Mouse (Mus musculus) cerebral cortex, adult 2 months (tissue): ENCODE results near the gene Rab11a.

Experiments
- WGBS: fragments of 180-500 bp; shearing (Covaris S2); methylation state at CpG from one replicate; pipeline ENCODE4 v1.1.7; 2018; 5-methylcytosine and 5-hydroxymethylcytosine counted together

The Rab11a gene

DNA sequence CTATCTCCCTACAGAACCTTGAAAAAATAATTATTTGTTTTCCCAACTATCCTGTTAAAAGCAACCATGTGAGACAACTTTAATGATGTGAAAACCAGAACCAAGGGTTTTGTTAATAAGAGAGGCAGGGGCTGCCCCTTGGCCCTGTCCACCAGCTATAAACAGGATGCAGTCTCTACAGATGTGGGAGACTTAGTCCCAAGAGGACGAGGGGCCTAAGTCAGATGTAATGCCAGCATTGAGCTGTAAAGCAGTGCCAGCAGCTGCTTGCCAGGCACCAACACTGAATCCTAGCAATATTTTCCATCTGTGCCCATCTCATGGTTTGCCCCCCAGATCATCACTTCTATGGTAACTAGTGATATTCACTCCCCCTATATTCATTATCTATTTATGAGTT lies 4.9 kb upstream of the Rab11a start:
- WGBS: 61% methylated on average over 1 of the region's 1 CpGs

DNA sequence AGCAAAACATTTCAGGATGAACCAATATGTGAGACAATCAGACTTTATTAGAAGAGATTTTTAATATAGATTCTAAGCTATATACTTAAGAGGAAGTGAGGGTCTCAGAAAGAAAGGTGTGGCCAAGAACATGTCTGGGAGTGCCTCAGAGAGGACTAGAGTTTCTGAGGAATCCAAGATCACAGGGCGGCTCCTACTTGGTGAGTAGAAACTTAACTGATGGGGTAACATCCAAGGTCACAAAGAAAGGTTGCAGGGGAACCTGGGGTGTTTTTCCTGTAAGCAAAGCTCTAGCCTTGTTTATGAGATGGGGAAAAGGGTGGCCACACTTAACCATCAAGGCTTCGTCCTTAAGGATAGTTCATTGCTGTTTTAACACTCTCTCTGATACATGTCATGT lies 1.4 kb upstream of the Rab11a start:
- 95% methylated on average over 2 of the region's 2 CpGs for WGBS

DNA sequence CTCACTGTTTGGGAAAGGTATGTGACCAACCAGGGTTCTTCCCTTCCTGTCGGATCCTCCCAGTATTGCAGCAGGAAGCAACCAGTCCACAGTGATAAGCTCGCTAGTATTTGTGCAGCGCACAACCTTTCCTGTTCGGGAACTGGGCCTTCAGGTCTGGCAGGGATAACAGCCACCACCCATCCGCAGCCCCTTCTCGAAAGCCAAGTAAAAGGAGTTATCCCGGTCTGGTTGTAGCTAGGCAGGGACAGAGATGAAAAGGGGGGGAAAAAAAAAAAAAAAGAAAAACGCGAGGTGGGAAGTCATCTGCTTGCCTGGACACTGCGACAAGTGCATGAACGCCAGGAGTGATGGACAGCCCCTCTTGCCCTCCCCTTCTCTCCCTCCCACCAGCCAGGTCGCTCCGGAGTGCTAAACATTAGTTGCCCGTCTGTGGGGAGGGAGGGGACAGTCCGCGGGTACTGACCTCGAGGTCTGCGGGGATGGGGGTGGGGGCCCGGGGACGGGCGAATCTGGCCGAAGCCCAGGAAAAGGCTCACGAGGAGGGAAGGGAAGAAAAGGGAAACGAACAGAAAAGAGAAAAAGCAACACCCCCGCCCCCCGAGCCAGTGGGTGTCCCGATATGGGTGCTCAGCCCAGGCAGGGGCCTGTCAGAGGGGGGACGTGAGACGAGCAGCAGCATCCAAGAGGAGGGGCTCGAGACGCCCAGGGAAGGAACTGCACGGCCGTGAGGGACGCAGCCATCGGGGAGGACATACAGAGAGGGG lies 736 bp downstream of the Rab11a start:
- under 1% methylated on average over 34 of the region's 35 CpGs for WGBS

DNA sequence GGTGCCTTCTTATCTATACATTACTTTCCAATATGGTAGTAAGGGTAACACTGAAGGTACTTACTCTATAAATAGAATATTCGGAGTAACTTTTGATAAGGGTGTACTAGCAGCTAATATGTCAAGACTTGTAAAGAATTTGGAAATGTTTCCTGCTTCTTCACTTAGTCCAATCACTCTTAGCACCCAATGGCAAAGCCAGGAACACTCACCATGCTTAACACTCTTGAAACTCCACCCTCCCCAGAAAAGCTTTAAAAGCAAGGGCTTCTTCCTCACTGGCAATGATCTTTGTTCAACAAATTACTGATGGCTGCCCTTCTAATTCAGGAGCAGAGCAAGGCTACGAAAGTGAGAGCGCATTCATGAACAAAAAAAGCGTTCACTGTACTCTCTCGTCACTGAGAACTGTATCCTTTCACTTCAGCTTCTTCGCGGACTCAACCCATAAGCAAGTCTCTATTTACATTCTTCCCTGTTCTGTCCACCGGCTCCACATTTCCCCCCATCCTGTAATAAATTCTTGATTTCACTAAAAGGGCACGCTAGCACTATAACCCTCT lies 1.4 kb downstream of the Rab11a start:
- 8% methylated on average over 9 of the region's 9 CpGs for WGBS

DNA sequence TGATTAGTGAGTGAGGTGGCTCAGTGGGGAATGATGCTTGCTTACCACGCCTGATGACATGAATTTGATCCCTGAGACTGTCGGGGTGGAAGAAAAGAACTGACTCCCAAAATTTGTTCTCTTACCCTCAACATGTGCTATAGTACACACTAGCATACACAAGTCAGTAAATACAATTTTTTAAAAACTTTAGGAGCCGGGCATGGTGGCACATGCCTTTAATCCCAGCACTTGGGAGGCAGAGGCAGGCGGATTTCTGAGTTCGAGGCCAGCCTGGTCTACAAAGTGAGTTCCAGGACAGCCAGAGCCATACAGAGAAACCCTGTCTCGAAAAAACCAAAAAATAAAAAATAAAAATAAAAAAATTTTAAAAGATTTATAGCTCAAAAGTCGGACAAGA lies 2.6 kb downstream of the Rab11a start:
- WGBS: 81% methylated on average over 7 of the region's 7 CpGs

DNA sequence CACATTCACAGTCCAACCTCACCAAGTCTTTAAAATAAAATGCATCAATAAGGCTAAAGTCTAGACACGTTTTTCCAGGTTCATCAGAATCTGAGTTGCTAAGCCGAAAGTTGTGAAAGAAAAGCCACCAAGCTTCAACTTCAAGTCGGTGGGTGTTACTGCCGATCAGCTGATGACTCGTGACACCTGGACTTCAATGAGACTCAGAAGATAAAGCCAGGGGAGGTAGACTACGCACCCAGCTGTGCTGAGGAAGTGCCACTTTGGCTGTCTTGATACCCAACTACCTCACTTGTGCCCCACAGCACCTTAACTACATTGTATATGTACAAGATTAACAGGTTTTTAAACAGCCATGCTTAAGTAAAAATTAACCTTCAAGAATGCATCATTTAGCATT lies 3.4 kb downstream of the Rab11a start:
- 47% methylated on average over 6 of the region's 6 CpGs for WGBS

DNA sequence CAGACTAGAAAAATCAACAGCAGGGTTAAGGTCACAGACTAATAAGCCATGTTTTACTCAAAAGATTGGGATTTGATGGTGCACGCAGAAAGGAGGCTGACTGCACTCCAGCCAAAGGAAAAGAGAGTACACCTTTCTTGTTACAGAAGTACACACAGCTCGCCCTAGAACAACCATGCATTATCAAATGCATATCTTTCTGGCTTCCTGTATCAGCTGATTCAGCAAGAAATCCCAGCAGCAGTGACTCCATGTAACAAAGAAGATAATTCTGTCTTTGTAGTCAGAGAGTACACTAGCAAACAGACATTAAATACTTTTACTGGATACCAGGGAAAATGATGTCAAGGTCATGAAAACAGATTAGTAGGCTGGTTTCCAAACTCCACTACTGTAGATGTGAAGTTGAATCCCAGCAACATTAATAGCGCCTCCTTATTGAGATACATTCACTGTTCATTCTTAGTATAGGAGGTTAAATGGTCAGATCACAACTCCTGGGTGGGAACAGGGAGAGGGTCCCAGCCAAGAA lies 6.5 kb downstream of the Rab11a start:
- WGBS: 81% methylated on average over 3 of the region's 3 CpGs

DNA sequence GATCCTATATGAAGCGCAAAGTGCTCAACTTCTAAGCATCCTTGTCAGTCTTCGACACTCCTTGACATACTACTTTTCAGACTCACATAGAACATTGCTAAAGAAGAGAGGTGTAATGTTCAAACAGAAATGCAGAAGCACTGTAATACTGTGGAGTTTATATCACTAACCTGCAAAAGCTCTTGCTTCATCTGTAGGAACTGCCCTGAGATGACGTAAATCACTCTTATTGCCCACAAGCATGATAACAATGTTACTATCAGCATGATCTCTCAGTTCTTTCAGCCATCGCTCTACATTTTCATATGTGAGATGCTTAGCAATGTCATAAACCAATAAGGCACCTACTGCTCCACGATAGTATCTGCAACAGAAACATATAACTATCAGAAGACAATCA lies 11.1 kb downstream of the Rab11a start:
- WGBS: 93% methylated on average over 5 of the region's 5 CpGs

DNA sequence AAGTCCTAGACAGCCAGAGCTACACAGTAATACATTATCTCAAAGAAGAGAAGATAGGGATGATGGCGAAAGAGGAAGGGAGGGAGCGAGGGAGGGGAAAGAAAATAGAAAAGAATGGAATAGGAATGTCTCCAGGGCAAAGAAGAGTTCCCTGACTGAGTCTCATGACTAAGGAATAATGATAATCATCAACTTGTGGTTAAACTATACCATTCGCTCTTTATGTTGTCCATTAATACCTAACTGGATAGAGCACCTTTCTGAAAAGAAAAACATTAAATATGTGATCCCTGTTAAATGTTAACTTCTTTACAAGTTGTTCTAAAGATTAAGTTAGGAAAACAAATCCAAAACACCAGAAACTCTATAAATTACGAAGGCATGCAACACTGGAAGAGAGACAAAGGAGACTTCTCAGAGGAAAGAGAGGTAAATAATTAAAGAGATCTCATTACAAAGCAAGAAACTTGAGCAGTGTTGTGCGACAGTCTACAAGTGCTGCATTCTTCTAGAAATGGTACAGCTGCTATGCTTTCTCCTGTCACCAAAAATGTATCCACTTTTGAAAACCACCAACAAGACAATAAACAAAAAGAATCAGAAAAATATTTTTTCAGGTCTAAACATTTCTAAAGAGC lies 17.9 kb downstream of the Rab11a start:
- 86% methylated on average over 5 of the region's 5 CpGs for WGBS

DNA sequence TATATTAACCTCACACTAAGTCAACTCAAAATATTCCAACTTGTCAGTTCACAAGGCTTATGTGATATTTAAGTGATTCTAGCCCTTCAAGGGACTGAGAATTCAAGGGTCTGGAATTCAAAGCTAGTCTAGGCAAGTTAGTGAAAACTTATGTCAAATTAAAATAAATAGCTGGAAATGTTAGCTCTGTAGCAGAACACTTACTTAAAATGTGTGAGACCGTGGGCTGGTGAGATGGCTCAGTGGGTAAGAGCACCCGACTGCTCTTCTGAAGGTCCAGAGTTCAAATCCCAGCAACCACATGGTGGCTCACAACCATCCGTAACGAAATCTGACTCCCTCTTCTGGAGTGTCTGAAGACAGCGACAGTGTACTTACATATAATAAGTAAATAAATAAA lies 27.3 kb downstream of the Rab11a start:
- 67% methylated on average over 5 of the region's 5 CpGs for WGBS

DNA sequence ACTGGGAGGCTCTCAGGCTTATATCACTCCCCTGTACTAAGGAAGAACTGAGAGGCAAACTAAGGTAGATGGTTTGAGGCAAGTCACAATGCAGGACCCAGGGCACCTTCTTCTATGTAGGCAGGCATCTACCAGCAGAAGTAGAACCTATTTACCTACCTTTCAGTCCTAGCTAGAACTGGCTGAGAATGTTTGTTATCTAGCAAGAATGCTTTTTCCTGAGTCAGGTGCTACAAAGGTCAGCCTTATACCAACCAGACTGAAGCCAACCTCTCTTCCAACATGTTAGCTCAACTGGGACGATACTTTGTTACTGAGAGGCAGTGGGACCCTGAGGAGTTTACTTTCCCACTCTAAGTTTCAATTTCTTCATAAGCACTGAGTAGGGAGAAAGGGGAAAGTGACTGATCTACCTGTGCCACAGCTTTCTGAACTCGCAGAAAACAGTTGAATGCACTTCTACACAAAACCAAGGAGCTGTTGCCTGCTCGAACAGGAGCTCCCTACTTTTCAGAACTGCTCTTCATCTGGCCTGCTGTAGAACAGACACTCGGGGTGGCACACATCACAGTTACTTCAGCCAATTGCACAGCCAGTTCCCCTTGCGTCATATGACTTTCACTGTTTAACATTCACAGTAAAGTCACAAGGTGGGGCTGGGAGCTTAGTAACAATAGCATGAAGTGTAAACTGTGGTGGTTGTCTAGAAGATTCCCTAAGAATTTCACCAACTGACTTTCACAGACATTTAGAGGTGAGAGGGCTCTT lies 33.3 kb downstream of the Rab11a start:
- 82% methylated on average over 5 of the region's 5 CpGs for WGBS

DNA sequence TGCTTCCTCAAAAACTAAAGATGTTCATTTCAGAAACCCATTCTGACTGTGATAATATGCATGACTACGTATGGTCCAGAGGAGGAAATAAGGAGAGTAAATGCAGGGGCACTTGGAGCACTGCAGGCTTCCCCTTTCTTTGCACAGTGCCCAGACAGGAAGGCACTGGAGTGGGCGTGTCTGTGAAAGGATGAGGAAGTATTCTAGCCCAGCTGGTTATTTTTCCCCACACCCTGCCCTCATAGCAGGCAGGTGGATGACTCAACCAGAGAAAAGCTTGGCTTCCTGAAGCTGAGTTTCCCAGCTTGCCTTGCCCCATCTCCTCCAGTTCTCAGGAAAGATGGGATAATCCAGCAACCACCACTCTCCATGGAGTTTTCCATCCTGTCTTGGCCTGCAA lies 34.6 kb downstream of the Rab11a start:
- WGBS: 42% methylated on average over 2 of the region's 2 CpGs

DNA sequence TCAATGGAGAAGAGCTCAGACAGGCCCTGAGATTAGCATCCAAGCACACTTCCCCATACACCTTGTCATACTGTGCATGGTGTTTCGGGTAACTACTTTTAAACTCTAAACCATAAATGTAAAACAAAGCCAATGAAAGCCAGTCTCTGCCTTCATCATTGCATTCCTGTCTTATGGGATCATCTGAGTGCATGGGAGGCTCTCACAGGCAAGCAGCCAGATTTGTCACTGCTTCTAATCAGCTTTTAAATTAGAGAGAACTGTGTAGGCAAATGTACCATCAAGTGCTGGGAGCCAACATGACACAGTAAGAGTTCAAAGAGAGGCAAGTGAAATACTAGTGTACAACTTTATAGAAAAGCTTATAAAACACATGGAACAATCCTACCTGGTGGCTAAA lies 35.9 kb downstream of the Rab11a start:
- 49% methylated on average over 1 of the region's 1 CpGs for WGBS

DNA sequence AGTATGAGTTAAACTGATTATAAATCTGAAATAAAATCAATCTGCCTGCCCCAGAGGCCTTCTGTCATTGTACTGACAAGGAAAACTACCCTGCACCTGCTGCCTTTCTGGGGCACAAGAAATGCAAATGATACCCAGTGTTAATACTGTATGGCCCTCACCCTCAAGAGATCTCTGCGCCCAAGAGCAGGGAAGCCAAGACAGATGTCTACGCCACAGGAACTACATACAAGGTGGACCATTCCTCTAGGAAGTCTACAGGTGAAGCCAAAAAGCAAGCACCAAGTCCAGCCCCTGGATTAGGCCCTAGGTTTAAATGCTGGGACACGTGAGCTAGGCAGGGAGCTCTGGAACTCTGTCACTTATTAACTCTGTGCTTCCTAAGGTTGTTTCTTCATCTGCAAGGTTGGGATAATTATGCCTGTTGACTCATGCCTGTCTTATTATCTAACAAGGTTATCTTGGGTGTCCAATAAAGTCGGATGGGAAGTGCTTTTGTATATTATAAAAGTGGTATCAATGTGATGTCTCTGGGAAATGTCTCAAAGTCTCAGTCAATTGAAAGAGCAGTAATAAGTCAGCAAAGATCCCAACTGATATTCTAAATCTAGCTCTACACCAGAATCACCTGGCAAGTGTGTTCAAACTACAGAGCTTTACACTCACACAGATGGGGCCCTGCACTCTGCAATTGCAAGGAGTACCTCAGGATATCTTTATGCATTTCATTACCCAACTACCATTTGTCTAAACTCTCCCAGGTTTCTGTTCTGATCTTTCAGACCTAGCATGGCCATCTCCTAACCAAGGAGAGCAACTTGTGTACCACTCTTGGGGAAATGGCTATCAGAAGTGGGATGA lies 36.9 kb downstream of the Rab11a start:
- 90% methylated on average over 4 of the region's 4 CpGs for WGBS

DNA sequence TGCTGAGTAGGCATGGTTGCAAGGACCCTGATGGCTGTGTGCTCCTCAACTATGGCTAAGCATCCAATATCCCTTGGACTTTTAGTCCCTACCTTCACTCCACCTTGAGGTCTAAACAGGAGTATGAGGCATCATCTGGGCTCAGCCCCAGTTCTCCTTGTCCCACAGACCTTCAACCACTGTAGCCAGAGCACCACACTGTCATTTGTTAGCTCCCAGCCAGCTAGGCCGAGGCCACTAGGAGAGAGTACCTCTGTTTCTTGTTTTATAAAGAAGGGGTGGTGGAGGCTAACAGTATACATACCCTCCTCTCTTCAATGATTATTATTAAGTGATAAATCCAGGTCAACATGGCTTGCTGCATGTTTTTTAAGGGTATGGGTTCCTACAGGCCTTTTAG lies 39.0 kb downstream of the Rab11a start:
- 86% methylated on average over 1 of the region's 1 CpGs for WGBS

DNA sequence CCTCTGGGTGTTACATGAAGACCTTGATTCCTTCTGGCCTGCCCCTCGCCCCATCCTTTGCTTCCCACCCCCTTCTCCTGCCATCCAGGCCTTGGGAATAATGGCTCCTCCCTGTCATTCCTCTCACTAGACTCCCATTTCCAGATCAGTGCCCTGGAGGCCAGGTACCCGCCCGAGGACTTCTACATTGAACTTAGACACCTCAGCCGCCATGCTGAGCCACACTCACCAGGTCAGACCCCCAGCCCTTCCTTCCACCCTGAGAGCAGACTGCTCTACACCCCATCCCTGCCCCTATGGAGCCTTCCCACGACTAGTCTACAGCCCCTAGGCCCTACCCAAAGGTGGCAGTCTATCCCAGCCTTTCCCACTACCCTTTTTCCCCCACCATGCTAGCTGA lies 39.9 kb downstream of the Rab11a start:
- WGBS: 89% methylated on average over 5 of the region's 5 CpGs

DNA sequence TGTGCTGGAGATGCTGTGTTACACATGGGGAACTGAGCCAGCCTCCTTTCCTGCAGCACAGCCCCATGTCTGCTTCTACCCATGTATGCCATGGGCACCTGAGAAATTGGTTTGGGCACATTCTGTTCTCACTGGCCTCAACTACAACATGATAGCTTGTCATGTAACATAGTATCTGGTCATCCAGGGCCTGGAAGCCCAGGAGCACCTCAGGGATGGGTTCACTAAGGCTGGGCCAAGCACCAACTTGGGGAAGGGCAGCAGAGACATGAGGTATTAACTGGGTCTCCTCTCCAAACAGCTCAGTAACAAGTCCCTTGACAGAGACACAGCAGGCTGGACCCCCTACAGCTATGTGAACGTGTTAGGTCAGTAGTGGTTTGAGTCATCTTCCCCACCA lies 40.6 kb downstream of the Rab11a start:
- WGBS: 64% methylated on average over 1 of the region's 1 CpGs

DNA sequence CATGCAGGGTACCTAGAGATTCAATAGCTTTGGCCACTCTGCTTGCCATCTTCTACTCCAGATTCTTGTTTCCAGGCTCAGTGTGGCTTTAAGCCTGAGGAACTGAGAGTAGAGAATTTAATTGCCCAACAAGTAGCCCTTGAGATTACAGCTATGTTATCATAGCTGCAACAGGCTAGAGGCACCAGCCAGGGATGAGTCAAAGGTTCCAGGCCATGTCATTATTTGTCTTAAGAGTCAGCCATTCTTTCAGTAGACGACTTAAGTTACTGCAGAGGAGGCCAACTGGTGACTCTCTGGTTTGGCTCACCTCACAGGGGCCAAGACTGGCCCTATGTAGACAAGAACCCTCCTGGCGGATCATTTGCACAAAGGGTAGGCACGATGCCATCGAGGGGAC lies 41.2 kb downstream of the Rab11a start:
- WGBS: 85% methylated on average over 4 of the region's 4 CpGs

DNA sequence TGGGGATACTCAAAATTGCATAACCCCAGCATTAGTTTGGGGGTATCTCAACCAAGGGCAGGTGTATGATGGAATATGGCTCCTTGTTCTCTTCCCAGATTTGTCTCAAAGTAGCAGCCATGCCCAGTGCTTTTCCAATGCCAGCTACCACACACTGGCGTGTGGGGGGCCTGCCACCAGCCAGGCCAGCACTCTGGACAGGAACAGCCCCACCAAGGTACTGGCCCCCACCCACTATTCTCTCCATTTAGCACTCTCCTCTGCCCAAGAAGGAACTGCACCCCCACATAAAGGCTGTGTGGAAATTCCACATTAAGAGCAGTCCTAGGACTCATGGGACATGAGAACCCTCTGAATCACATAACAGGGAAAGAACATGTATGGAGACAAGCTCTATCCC lies 42.3 kb downstream of the Rab11a start:
- WGBS: 88% methylated on average over 1 of the region's 1 CpGs

DNA sequence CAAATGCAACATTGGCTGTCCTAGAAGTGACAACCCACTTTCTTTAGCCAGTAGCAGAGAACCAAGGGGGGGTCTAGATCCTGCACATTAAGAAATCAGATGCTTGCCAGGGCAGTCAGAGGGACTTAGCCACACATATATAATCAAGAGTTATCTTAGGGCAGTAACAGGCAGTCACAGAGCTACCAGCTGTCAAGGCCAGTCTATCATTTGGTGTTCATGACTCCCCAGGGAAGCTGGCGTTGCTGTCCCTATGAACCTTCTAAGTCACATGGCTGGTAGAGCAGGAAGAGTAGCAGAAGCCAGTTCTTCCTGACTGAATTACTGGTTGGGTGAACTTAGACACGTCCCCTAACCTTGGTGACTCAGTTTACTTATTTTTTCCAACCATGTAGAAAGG lies 44.5 kb downstream of the Rab11a start:
- WGBS: 85% methylated on average over 2 of the region's 2 CpGs

DNA sequence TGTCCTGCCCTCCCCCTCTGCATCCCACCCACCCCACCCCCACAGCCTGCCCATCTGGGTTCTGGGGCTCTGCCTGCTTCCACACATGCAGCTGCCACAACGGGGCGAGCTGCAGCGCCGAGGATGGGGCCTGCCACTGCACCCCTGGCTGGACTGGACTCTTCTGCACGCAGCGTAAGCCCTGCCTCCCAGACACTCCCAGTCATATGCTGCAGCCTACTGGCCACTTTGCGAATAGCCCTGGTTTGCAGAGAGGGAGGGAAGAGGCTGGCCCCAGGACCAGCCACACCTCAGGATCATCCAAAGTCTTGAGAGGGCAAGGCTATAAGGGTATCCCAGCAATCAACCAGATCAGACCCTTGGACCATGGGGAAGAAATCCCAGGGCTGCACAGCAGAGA lies 46.4 kb downstream of the Rab11a start:
- 10% methylated on average over 7 of the region's 7 CpGs for WGBS
